Mouse (Mus musculus): ENCODE measurements around the gene Rgs17. TPM values are rescaled to one million over a fixed set of nuclear protein-coding genes. Genes with fewer than 3 reads are reported as not detected.

Rgs17 gene
- total RNA-seq, 4 experiments from 2014 or later: 56.4 to 66.4 (median 58.1) TPM

Other genes starting within 250 kb of the Rgs17 start
- 1 to 10 TPM; 1.1 to 2.3 (median 1.4) TPM for gene Fbxo5, start 116.8 kb downstream of the Rgs17 start, total RNA-seq (2022)
- gene Mtrf1l, start 98.5 kb downstream of the Rgs17 start, total RNA-seq (2022): 10 to 100 TPM in 1 of 4 experiments, 1 to 10 TPM in 3; 8.8 to 10.3 (median 9.5) TPM